Mouse (Mus musculus): Measurements from ENCODE around the gene Nipa1. TPM values are rescaled to one million over a fixed set of nuclear protein-coding genes. Genes with fewer than 3 reads are reported as not detected.

Nipa1 gene
- 4.1 and 5.5 TPM in 2 replicates for total RNA-seq (2012; rRNA removed)

DNA sequence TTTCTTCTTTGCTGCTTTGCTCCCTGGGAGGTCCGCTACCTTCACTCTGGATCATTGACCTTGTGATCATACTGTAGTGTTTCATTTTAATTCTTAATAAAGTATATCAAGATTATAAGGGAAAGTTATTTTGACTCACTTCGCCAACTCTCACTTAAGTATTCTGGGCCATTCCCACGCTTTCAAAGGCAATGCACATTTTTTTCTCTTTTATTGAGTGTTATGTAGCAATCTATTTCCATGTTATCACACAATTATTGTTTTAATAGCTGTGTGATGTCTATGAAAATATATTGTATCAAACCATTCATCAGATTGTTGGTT is at the start of gene Nipa1:
Gene Nipa1, minus strand, starts transcription at position 25 of the 324 bp plus-strand sequence.
- DNase-seq (ENCODE audit: low read depth, low spot score), result no peak
- no peak for TF ChIP-seq MAFK (IDR thresholded peaks at IDR 0.05; ENCODE audit: insufficient read depth, low read depth, low read length)
- no peak for TF ChIP-seq ZC3H11A (IDR thresholded peaks at IDR 0.05; ENCODE audit: borderline replicate concordance, low read depth, low read length)
- no peak for TF ChIP-seq HCFC1 (IDR thresholded peaks at IDR 0.05; ENCODE audit: borderline replicate concordance, insufficient read depth, low read length)
- TF ChIP-seq ZNF384 (IDR thresholded peaks at IDR 0.05; ENCODE audit: low read depth, low read length), result no peak
- no peak for TF ChIP-seq CHD2 (IDR thresholded peaks at IDR 0.05; ENCODE audit: low read depth, low read length)
- H3K4me1 ChIP-seq (ENCODE audit: control insufficient read depth in 2 of 2, insufficient read depth in 2 of 2, low read length in 2 of 2, poor library complexity in 1 of 2), result peaks cover 0 to 3% of the 10 kb centered on the region in 2 experiments; a peak in 1 of 4 replicates
- H3K9me3 ChIP-seq (ENCODE audit: control insufficient read depth, insufficient read depth, low read depth, low read length), result no peaks in the 10 kb centered on the region
- H3K27ac ChIP-seq (ENCODE audit: insufficient read depth, low read depth, low read length, poor library complexity, severe bottlenecking), result no peak within 1 kb of the TSS
- H3K36me3 ChIP-seq (ENCODE audit: control insufficient read depth, insufficient read depth, low read length, poor library complexity, severe bottlenecking), result no peaks in the 10 kb centered on the region
- peak within 1 kb of the TSS; percentile 90 for H3K9ac ChIP-seq (ENCODE audit: insufficient read depth, low read depth, low read length, poor library complexity, severe bottlenecking)
- H3K4me3 ChIP-seq (ENCODE audit: insufficient read depth in 1 of 2, low read depth in 1 of 2, low read length in 2 of 2, poor library complexity in 1 of 2, severe bottlenecking in 1 of 2), result peak within 1 kb of the TSS; percentile 95 to 98
- in situ Hi-C loops (cut with MboI; ENCODE audit: low sequenced_read_pairs in 2 of 2, unreplicated experiment in 2 of 2), result no loop called here

DNA sequence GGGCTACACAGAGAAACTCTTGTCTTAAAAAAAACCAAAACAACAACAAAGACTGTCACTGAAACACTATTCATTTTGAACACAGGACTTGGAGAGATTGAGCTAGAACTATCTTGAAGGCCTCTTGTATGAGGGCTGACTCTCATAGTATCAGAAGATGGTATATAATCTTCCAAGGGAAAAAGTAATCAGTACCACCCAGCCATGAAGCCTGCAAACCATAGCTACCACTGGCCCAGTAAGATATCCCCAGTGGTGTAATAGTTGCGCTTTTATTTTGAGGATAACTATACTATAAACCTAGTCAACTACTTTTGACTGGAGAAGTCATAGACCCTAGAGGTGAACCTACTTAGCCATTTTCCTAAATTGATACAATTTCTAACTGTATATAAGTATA is 46.9 kb upstream of the Nipa1 start:
- Histone ChIP-seq H3K4me1 (ENCODE audit: control insufficient read depth in 2 of 2, insufficient read depth in 2 of 2, low read length in 2 of 2, poor library complexity in 1 of 2) (no peaks in the 10 kb centered on the region), H3K36me3 (ENCODE audit: control insufficient read depth, insufficient read depth, low read length, poor library complexity, severe bottlenecking) (no peaks in the 10 kb centered on the region), H3K9ac (ENCODE audit: insufficient read depth, low read depth, low read length, poor library complexity, severe bottlenecking) (no peak overlapping the region), H3K4me3 (ENCODE audit: insufficient read depth in 1 of 2, low read depth in 1 of 2, low read length in 2 of 2, poor library complexity in 1 of 2, severe bottlenecking in 1 of 2) (no peak overlapping the region), H3K27ac (ENCODE audit: insufficient read depth, low read depth, low read length, poor library complexity, severe bottlenecking) (no peak overlapping the region), H3K9me3 (ENCODE audit: control insufficient read depth, insufficient read depth, low read depth, low read length) (no peaks in the 10 kb centered on the region)
- DNase-seq (ENCODE audit: low read depth, low spot score), result no peak
- in situ Hi-C loops (cut with MboI; ENCODE audit: low sequenced_read_pairs in 2 of 2, unreplicated experiment in 2 of 2), result no loop called here
- TF ChIP-seq ZC3H11A (IDR thresholded peaks at IDR 0.05; ENCODE audit: borderline replicate concordance, low read depth, low read length), result no peak
- TF ChIP-seq MAFK (IDR thresholded peaks at IDR 0.05; ENCODE audit: insufficient read depth, low read depth, low read length), result no peak
- no peak for TF ChIP-seq HCFC1 (IDR thresholded peaks at IDR 0.05; ENCODE audit: borderline replicate concordance, insufficient read depth, low read length)
- no peak for TF ChIP-seq CHD2 (IDR thresholded peaks at IDR 0.05; ENCODE audit: low read depth, low read length)
- no peak for TF ChIP-seq ZNF384 (IDR thresholded peaks at IDR 0.05; ENCODE audit: low read depth, low read length)

DNA sequence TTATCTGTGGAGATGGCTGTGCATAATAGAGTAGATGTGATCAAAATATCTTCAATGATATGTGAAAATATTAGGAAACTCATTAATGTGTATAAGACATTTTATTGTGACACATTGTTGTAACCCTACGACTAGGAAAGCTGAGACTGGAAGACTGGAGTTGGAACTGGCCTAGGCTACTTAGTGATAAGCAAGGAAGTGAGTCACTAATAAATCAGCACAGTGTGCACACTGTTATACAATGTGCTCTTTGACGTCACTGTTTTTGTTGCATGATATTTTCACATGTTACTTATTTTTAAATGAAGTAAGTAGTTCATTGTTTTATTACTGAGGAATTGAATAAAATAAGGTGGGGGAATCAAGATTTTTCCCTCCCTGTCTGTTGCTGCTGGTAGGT is 46.4 kb upstream of the Nipa1 start:
- no peaks in the 10 kb centered on the region for H3K9me3 ChIP-seq (ENCODE audit: control insufficient read depth, insufficient read depth, low read depth, low read length)
- H3K4me3 ChIP-seq (ENCODE audit: insufficient read depth in 1 of 2, low read depth in 1 of 2, low read length in 2 of 2, poor library complexity in 1 of 2, severe bottlenecking in 1 of 2), result no peak overlapping the region
- in situ Hi-C loops (cut with MboI; ENCODE audit: low sequenced_read_pairs in 2 of 2, unreplicated experiment in 2 of 2), result no loop called here
- H3K36me3 ChIP-seq (ENCODE audit: control insufficient read depth, insufficient read depth, low read length, poor library complexity, severe bottlenecking), result no peaks in the 10 kb centered on the region
- TF ChIP-seq MAFK (IDR thresholded peaks at IDR 0.05; ENCODE audit: insufficient read depth, low read depth, low read length) (no peak), CHD2 (IDR thresholded peaks at IDR 0.05; ENCODE audit: low read depth, low read length) (no peak), HCFC1 (IDR thresholded peaks at IDR 0.05; ENCODE audit: borderline replicate concordance, insufficient read depth, low read length) (no peak), ZNF384 (IDR thresholded peaks at IDR 0.05; ENCODE audit: low read depth, low read length) (no peak)
- H3K27ac ChIP-seq (ENCODE audit: insufficient read depth, low read depth, low read length, poor library complexity, severe bottlenecking), result no peak overlapping the region
- no peaks in the 10 kb centered on the region for H3K4me1 ChIP-seq (ENCODE audit: control insufficient read depth in 2 of 2, insufficient read depth in 2 of 2, low read length in 2 of 2, poor library complexity in 1 of 2)
- DNase-seq (ENCODE audit: low read depth, low spot score), result no peak
- no peak overlapping the region for H3K9ac ChIP-seq (ENCODE audit: insufficient read depth, low read depth, low read length, poor library complexity, severe bottlenecking)

DNA sequence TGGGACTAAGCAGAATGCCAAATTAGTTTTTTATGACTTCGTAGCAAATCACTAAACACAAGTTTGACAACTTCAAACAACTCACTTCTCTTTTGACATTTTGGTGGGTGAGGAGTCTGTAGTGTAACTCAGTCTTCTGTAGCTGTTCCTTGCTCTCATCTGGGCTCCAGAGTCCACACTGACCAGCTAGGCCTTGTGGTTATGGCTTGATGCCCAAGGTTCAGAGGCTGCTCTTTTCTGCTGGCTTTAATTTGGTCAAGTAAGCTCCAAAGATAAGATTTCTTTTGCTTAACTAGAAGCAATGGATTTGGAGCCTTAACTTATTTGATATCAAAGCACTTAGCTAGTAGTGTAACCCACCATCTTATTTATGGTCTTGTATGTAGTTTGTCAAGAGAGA is 45.1 kb upstream of the Nipa1 start:
- no peaks in the 10 kb centered on the region for H3K4me1 ChIP-seq (ENCODE audit: control insufficient read depth in 2 of 2, insufficient read depth in 2 of 2, low read length in 2 of 2, poor library complexity in 1 of 2)
- no peaks in the 10 kb centered on the region for H3K36me3 ChIP-seq (ENCODE audit: control insufficient read depth, insufficient read depth, low read length, poor library complexity, severe bottlenecking)
- no peak overlapping the region for H3K9ac ChIP-seq (ENCODE audit: insufficient read depth, low read depth, low read length, poor library complexity, severe bottlenecking)
- H3K4me3 ChIP-seq (ENCODE audit: insufficient read depth in 1 of 2, low read depth in 1 of 2, low read length in 2 of 2, poor library complexity in 1 of 2, severe bottlenecking in 1 of 2), result no peak overlapping the region
- H3K27ac ChIP-seq (ENCODE audit: insufficient read depth, low read depth, low read length, poor library complexity, severe bottlenecking), result no peak overlapping the region
- TF ChIP-seq ZC3H11A (IDR thresholded peaks at IDR 0.05; ENCODE audit: borderline replicate concordance, low read depth, low read length), result no peak
- no peak for TF ChIP-seq HCFC1 (IDR thresholded peaks at IDR 0.05; ENCODE audit: borderline replicate concordance, insufficient read depth, low read length)
- no peak for TF ChIP-seq CHD2 (IDR thresholded peaks at IDR 0.05; ENCODE audit: low read depth, low read length)
- no peak for TF ChIP-seq ZNF384 (IDR thresholded peaks at IDR 0.05; ENCODE audit: low read depth, low read length)
- no peak for TF ChIP-seq MAFK (IDR thresholded peaks at IDR 0.05; ENCODE audit: insufficient read depth, low read depth, low read length)
- DNase-seq (ENCODE audit: low read depth, low spot score), result no peak
- in situ Hi-C loops (cut with MboI; ENCODE audit: low sequenced_read_pairs in 2 of 2, unreplicated experiment in 2 of 2), result no loop called here
- H3K9me3 ChIP-seq (ENCODE audit: control insufficient read depth, insufficient read depth, low read depth, low read length), result no peaks in the 10 kb centered on the region

DNA sequence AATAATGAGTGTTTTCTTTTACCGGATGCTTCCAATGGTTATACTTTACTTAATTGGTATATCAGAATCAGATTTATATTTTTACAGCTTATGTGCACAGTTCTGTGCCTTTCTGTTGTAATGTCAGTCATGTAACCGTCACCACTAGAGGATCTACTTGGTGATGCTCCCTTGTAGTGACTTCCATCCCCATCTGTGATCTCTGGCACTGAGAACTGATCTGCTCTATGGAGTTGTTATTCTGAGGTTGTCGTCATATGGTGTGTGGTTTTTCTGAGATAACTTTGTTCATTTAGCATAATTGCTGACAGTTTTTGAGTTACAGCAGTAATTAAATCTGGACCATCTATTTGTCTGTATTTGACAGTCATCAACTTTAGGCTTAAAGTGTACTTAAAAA is 35.6 kb upstream of the Nipa1 start:
- DNase-seq (ENCODE audit: low read depth, low spot score), result no peak
- in situ Hi-C loops (cut with MboI; ENCODE audit: low sequenced_read_pairs in 2 of 2, unreplicated experiment in 2 of 2), result no loop called here
- Histone ChIP-seq H3K36me3 (ENCODE audit: control insufficient read depth, insufficient read depth, low read length, poor library complexity, severe bottlenecking) (no peaks in the 10 kb centered on the region; the same call in 1 of the 2 replicates), H3K4me3 (ENCODE audit: insufficient read depth in 1 of 2, low read depth in 1 of 2, low read length in 2 of 2, poor library complexity in 1 of 2, severe bottlenecking in 1 of 2) (no peak overlapping the region), H3K4me1 (ENCODE audit: control insufficient read depth in 2 of 2, insufficient read depth in 2 of 2, low read length in 2 of 2, poor library complexity in 1 of 2) (peaks cover 1 to 2% of the 10 kb centered on the region in 2 experiments; a peak in 1 of 4 replicates), H3K9me3 (ENCODE audit: control insufficient read depth, insufficient read depth, low read depth, low read length) (no peaks in the 10 kb centered on the region), H3K9ac (ENCODE audit: insufficient read depth, low read depth, low read length, poor library complexity, severe bottlenecking) (no peak overlapping the region), H3K27ac (ENCODE audit: insufficient read depth, low read depth, low read length, poor library complexity, severe bottlenecking) (no peak overlapping the region)
- TF ChIP-seq MAFK (IDR thresholded peaks at IDR 0.05; ENCODE audit: insufficient read depth, low read depth, low read length), result no peak
- TF ChIP-seq ZNF384 (IDR thresholded peaks at IDR 0.05; ENCODE audit: low read depth, low read length), result no peak
- no peak for TF ChIP-seq CHD2 (IDR thresholded peaks at IDR 0.05; ENCODE audit: low read depth, low read length)
- TF ChIP-seq HCFC1 (IDR thresholded peaks at IDR 0.05; ENCODE audit: borderline replicate concordance, insufficient read depth, low read length), result no peak
- TF ChIP-seq ZC3H11A (IDR thresholded peaks at IDR 0.05; ENCODE audit: borderline replicate concordance, low read depth, low read length), result no peak
